Mouse (Mus musculus) E14TG2a.4 (cell line): ENCODE data around the gene Spata25.

Experiments used
- CTCF ChIP-seq: conservative IDR thresholded peaks from 2 replicates; pipeline ENCODE4 v1.5.1; 2014; ENCODE audit warnings: low read length
- NANOG ChIP-seq: IDR thresholded peaks from 2 replicates; pipeline ENCODE4 v1.6.1; 2014; ENCODE audit warnings: borderline replicate concordance, low read length, mixed read lengths
- POU5F1 ChIP-seq: IDR thresholded peaks from 2 replicates; pipeline ENCODE4 v1.6.1; 2014; ENCODE audit warnings: low read length, borderline replicate concordance

DNA sequence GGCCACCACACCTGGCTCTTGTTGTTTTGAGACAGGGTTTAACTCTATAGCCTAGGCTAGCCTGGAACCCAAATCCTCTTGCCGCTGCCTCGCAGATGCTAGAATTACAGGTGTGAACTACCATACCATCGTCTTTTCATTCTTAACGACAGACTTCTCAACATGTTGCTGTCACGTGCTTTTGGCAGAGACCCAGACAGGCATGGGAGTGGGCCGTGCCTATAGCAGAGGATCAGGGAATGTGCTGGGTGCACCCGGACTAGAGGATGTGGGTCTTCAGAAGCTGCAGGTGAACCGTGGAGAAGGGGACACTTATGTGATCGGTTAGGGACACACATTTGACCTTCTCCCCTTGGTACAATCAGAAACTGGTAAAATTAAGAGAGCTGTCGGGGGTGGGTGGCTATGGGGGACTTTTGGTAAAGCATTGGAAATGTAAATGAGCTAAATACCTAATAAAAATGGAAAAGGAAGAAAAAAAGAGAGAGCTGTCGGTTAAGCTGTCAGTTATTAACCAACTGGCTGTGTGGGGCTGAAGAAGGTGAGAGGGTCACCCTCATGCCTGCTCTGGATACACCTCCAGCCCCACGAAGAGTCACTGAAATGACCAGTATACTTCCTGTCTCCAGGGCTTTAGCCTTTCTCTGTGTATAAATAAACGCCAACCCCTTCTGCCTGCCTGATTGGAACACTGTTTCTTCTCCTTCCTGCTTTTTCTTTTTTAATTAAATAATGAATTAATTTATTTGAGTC, 27.9 kb downstream of the Spata25 start:
- no peak for TF ChIP-seq CTCF
- no peak for TF ChIP-seq NANOG
- TF ChIP-seq POU5F1: no peak
